Mouse (Mus musculus): Measurements from ENCODE around the gene Ctnnd2.

The Ctnnd2 gene

GRCm38 (mm10) chr15:30657588-30657987 is 485.2 kb downstream of the Ctnnd2 start:
- DNase-seq = no peak

GRCm38 (mm10) chr15:30660539-30661149 is 488.3 kb downstream of the Ctnnd2 start:
- DNase-seq = no peak

GRCm38 (mm10) chr15:30661689-30662422 is 489.5 kb downstream of the Ctnnd2 start:
- DNase-seq = no peak

- DNase-seq = no peak
These were observed 495.6 kb downstream of the Ctnnd2 start for GRCm38 (mm10) chr15:30667819-30668587.

- no peak for DNase-seq
These were observed 509.5 kb downstream of the Ctnnd2 start for GRCm38 (mm10) chr15:30681939-30682338.

GRCm38 (mm10) chr15:30682360-30683119 is 510.1 kb downstream of the Ctnnd2 start:
- no peak for DNase-seq

- DNase-seq = no peak
These were observed 514.1 kb downstream of the Ctnnd2 start for GRCm38 (mm10) chr15:30686206-30687101.

GRCm38 (mm10) chr15:30693754-30694205 is 521.4 kb downstream of the Ctnnd2 start:
- DNase-seq = no peak

- no peak for DNase-seq
These were observed 521.9 kb downstream of the Ctnnd2 start for GRCm38 (mm10) chr15:30694286-30694685.

- no peak for DNase-seq
These were observed 523.5 kb downstream of the Ctnnd2 start for GRCm38 (mm10) chr15:30695859-30696258.

GRCm38 (mm10) chr15:30697356-30697755 is 525.0 kb downstream of the Ctnnd2 start:
- DNase-seq = no peak

- DNase-seq = no peak
These were observed 528.4 kb downstream of the Ctnnd2 start for GRCm38 (mm10) chr15:30700762-30701161.

- no peak for DNase-seq
These were observed 529.2 kb downstream of the Ctnnd2 start for GRCm38 (mm10) chr15:30701592-30701991.

- DNase-seq = no peak
These were observed 536.8 kb downstream of the Ctnnd2 start for GRCm38 (mm10) chr15:30709026-30709753.

GRCm38 (mm10) chr15:30709754-30710105 is 537.3 kb downstream of the Ctnnd2 start:
- DNase-seq = no peak

GRCm38 (mm10) chr15:30714823-30715222 is 542.4 kb downstream of the Ctnnd2 start:
- DNase-seq = no peak

- DNase-seq = peak; percentile 25
These were observed 546.4 kb downstream of the Ctnnd2 start for GRCm38 (mm10) chr15:30718811-30719210.

- DNase-seq = no peak
These were observed 546.8 kb downstream of the Ctnnd2 start for GRCm38 (mm10) chr15:30719226-30719625.

GRCm38 (mm10) chr15:30721098-30721497 is 548.7 kb downstream of the Ctnnd2 start:
- no peak for DNase-seq

GRCm38 (mm10) chr15:30726066-30726465 is 553.7 kb downstream of the Ctnnd2 start:
- DNase-seq = no peak

GRCm38 (mm10) chr15:30738178-30738577 is 565.8 kb downstream of the Ctnnd2 start:
- no peak for DNase-seq
